In genomic region chr1:179142177-179142576, GRCm38 (mm10) we compare ENCODE assay signal across 8 mouse cellular contexts.
DNase-seq lines count a peak whose midpoint lies in the region; ATAC-seq and TF ChIP-seq lines count a peak whose summit lies in the region.

No protein-coding gene starts in this region.

- peak; percentile 67 for TF ChIP-seq CTCF in cortical plate, adult 2 months (IDR thresholded peaks at IDR 0.05; ENCODE audit: extremely low read depth, insufficient read depth, low read length)

- no peaks in the 10 kb centered on the region for H3K4me1 ChIP-seq in cortical plate, adult 2 months (ENCODE audit: control insufficient read depth, insufficient read depth, low read length)

- intact Hi-C loops in heart, postnatal 36 days (cut with DNase I): loop anchor here (1.0 to 5.0 kb wide), 4 partner anchors 90 to 615 kb away; no protein-coding TSS in a partner anchor

- no peak overlapping the region for H3K4me3 ChIP-seq in cortical plate, adult 2 months (ENCODE audit: insufficient read depth, low read length)

- peak; percentile 54 for ATAC-seq in activated CD4-positive, CD25-positive, alpha-beta regulatory T cell, adult 4 months

- DNase-seq in ovary, postnatal 36 days (ENCODE audit: low spot score): peak; percentile 13
- DNase-seq in ovary, postnatal 10 days (ENCODE audit: low spot score): no peak
- DNase-seq in heart, postnatal 36 days: peak; percentile 36 to 38
- DNase-seq in layer of hippocampus, adult 8-10 months (ENCODE audit: low spot score in 2 of 2): peak; percentile 13 to 44
- DNase-seq in mesoderm, embryonic 11.5 days (ENCODE audit: low read depth, low spot score): peak; percentile 48
- peak; percentile 58 for DNase-seq in thymus, postnatal 4 days

- no peak overlapping the region for H3K27ac ChIP-seq in cortical plate, adult 2 months (ENCODE audit: insufficient read depth, low read length)

- TF ChIP-seq POLR2A in cortical plate, adult 2 months (IDR thresholded peaks at IDR 0.05; ENCODE audit: extremely low read depth, insufficient read depth, low read length): no peak
